ENCODE assay signal across 13 mouse cellular contexts in the genomic region with DNA sequence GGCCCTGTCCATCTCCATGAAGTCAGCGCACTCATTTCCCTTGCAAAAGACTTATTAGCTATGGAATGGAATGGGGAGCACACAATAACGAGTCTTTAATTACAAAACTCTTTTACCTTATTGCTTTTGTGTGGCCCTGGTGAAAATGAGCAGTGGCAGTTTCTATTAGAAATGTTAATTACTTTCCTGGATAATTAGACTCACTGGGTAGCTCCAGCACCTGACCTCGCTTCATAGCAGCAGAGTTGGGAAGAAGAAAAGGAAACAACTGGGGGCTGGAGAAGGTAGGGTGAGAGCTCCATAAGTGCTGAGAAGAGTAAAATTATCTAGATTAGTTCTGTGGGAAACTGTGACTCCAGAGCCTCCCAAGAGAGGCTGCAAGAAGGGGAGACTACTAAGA.
"Had no signal": no experiment of that assay in that cellular context is flagged by ENCODE, and none has a peak within 500 bp of the region (broad histone marks: within the 10 kb centered on the region; RNA-seq: fewer than 3 reads in every experiment).

No protein-coding gene starts in this region.

- H3K9me3 ChIP-seq: limb, embryonic 13.5 days; stomach, embryonic 15.5 days had no signal

- H3K4me3 ChIP-seq: limb, embryonic 13.5 days; stomach, embryonic 15.5 days had no signal

- ATAC-seq: midbrain, embryonic 16.5 days had no signal

- H3K36me3 ChIP-seq: limb, embryonic 13.5 days; stomach, embryonic 15.5 days had no signal

- DNase-seq: kidney, adult 9 months; kidney, postnatal 36 days; layer of hippocampus, adult 9-11 months; layer of hippocampus, postnatal 36 days; lung, adult 18-20 months; right cerebral cortex, postnatal 14 days; thymus, adult 2 months; thymus, postnatal 25 days had no signal

- H3K27me3 ChIP-seq: limb, embryonic 13.5 days; stomach, embryonic 15.5 days had no signal

- H3K27ac ChIP-seq: kidney, postnatal 0 days; limb, embryonic 13.5 days; liver, embryonic 14.5 days; stomach, embryonic 15.5 days had no signal

- H3K4me2 ChIP-seq: limb, embryonic 13.5 days; stomach, embryonic 15.5 days had no signal

- H3K4me1 ChIP-seq: limb, embryonic 13.5 days; stomach, embryonic 15.5 days had no signal

- H3K9ac ChIP-seq: limb, embryonic 13.5 days; liver, embryonic 14.5 days; stomach, embryonic 15.5 days had no signal
